Mouse (Mus musculus): Measurements from ENCODE around the gene Ptrh2.

GRCm38 (mm10) chr11:86681423-86681822 is 2.4 kb upstream of the Ptrh2 start:
- no peak for TF ChIP-seq CTCF (IDR thresholded peaks at IDR 0.05; ENCODE audit: low read depth)
- no peak for TF ChIP-seq EP300 (optimal IDR thresholded peaks at IDR 0.05)

All from stomach, postnatal 0 days (tissue).